Mouse (Mus musculus) retina, embryonic 14.5 days (tissue): ENCODE measurements around the gene Dhrs9.
A peak's percentile ranks its signal among the peaks of the same experiment; 100 is the strongest.

Source experiments
- DNase-seq: peaks from one replicate; pipeline ENCODE4 v3.0.0-alpha.2; 2015; ENCODE audit warnings: low spot score

Gene Dhrs9

GRCm38 (mm10) chr2:69418294-69418881, 38.1 kb downstream of the Dhrs9 start:
- DNase-seq: peak; percentile 65

GRCm38 (mm10) chr2:69424829-69425228, 44.6 kb downstream of the Dhrs9 start:
- DNase-seq: no peak

GRCm38 (mm10) chr2:69426081-69426480, 45.8 kb downstream of the Dhrs9 start:
- DNase-seq: no peak

- no peak for DNase-seq
Observed at GRCm38 (mm10) chr2:69427141-69427540, 46.9 kb downstream of the Dhrs9 start.

- DNase-seq: peak; percentile 93
Observed at GRCm38 (mm10) chr2:69428116-69428515, 47.9 kb downstream of the Dhrs9 start.

- peak; percentile 87 for DNase-seq
Observed at GRCm38 (mm10) chr2:69441656-69442055, 61.4 kb downstream of the Dhrs9 start.

- DNase-seq: peak; percentile 47
Observed at GRCm38 (mm10) chr2:69445896-69446472, 65.7 kb downstream of the Dhrs9 start.

GRCm38 (mm10) chr2:69448581-69448980, 68.3 kb downstream of the Dhrs9 start:
- no peak for DNase-seq

GRCm38 (mm10) chr2:69451128-69451527, 70.9 kb downstream of the Dhrs9 start:
- no peak for DNase-seq
